Mouse (Mus musculus) induced T-regulatory cell, adult 2 months (primary cell): Measurements from ENCODE around the gene Lrp10.

Source experiments
- DNase-seq: peaks from one replicate; pipeline ENCODE4 v3.0.0-alpha.2; 2012; ENCODE audit warnings: low read depth

Gene Lrp10

DNA sequence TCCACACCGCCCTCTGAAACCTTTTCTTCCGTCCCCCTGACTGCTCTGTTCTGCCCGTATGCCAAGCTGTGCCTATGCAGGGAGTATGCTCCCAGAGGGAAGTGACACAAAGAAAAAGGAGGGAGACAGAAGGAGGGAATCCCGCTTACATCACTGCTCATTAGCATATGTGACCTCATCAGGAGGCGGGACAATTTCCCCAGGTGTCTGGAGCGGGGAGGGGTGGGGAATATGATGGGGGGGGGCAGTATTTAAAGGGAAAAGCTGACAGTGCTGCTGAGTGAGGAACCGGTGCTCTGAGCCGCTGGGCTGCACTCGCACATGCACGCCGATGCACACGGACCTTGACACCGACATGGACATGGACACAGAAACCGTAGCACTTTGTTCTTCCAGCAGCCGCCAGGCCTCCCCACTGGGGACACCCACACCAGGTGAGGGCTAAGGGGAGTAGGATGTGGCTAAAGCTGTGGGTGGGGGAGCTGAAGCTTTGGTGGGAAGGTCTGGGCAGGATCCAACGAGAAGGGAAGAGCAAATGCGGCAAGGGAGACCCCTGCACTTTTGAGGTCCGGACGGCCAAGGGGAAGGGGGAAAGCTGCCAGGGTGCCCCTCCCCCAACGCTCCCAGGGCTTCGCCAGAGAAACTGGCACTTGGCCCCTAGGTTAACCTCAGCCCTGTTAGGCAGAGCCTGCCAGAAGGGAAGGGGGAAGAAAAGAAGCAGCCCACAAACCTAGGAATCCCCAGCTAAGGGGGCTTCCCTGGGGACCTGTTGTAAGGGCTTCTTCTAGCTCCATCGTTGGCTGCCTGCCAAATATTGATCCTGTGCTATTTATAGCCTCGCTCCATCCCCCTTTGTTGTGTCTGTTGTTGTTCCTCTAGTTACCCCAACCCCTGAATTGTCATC, 12.3 kb downstream of the Lrp10 start, which contains the start of gene Rem2:
TSS of gene Rem2 (plus strand) at position 160 of the 904 bp plus-strand sequence.
- DNase-seq = peak; percentile 43

DNA sequence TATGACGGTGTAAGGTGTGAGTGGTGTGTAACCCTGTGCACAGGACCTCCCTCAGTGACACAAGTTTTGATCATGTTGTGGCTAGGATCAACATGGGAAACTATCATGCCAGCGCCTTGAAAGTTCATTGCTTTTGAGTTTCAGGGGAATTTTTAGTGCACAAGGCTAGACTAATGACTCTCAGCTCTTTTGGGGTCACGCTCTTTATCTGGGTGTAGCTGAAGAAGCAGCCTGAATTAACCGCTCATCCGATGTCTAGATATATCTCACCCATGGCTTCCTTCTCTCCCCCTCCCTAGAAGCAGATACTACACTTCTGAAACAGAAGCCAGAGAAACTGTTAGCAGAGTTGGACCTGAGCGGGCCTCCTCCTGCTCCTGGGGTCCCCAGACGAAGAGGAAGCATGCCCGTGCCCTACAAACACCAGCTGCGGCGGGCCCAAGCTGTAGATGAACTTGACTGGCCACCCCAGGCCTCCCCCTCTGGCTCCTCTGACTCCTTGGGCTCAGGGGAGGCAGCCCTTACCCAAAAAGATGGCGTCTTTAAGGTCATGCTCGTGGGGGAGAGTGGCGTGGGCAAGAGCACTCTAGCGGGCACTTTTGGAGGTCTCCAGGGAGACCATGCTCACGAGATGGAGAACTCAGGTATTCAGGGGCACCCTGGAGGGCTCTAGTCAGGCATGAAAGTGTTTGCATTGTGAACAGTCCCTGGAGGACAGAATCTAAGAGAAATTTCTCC, 13.4 kb downstream of the Lrp10 start:
- no peak for DNase-seq

DNA sequence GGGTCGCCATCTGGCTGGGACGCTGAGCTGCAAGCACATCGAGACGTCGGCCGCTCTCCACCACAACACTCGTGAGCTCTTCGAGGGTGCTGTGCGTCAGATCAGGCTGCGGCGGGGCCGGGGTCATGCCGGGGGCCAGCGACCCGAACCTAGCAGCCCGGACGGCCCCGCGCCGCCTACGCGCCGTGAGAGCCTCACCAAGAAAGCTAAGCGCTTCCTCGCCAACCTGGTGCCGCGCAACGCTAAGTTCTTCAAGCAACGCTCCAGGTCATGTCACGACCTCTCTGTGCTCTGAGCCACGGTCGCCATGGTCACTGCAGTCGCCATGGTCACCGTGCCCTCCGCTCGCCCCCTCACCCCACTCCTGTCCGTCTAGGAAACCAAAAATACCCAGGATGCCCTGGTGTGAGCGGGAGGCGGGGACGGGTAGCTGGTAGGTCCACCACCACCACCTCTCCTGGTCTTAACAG, 15.5 kb downstream of the Lrp10 start:
- DNase-seq = peak; percentile 80

DNA sequence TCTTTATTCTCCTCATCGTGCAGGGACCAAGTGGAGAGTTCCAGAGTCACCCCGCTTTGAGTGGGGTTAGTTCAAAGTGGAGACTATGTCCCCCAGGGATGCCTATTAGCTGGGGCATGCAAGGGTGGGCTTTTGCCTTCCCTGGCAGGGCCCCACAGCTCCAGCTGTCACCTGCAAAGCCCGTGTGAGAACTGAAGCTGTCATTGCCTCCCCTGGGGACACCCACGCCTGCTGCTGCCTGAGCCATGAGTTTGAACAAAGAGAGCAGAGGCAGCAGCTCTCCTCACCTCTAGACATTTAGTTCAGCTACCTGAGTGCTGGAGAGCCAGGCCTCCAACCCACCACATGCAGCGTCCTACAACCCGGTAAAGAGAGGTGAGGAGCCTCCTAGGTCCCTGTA, 16.7 kb downstream of the Lrp10 start:
- DNase-seq = no peak

DNA sequence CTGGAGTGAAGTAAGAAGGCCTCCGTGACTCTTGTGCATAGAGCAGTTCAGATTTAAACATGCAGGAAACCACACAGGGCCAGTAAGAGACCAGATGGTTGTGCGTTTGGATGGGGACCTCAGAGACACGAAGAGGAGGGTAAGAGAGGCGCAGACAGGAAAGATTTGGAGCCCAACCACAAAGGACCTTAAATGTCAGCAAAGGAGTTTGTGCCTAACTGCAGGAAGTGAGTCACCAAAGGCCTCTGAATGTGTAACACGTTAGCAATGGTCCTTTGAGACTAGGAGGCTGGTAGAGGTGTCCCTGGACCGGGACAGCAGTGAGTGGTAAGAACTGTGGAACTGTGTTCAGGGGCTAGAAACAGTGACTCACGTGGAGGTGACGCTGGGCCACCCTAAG, 17.5 kb downstream of the Lrp10 start:
- DNase-seq = peak; percentile 84

DNA sequence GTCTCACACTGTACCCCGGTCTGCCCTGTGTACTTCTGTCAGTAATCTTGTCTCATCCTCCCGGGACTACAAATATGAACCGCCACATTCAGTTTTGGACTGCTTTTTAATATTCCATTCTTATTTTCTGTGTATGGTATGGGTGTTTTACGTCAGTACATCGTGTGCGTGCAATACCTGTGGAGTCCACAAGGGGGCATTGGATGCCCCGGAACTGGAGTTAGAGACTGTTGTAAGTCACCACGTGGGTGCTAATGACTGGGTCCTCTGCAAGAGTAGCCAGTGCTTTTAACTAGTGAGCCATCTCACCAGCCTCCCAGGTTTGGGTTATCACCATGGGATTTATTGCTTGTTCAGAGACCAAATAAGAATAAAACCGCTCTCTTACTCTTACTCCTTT, 18.6 kb downstream of the Lrp10 start:
- peak; percentile 87 for DNase-seq

DNA sequence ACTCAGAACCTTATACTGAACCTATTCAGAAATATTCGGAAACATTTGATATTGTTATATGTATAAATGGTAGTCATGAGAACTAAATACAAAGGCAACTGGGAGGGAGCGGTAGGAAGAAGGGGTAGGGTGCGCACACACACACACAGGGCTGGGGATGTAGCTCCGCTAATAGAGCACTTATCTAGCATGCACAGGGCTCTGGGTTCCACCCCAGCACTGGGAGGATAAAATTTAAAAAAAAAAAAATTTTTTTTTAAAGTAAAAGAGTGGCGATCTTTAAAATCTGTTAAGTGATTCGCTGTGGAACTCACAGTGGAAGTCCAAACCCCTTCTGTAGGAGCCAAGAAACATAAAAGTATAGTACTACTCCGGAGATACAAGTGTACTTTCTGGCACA, 22.0 kb downstream of the Lrp10 start:
- no peak for DNase-seq

DNA sequence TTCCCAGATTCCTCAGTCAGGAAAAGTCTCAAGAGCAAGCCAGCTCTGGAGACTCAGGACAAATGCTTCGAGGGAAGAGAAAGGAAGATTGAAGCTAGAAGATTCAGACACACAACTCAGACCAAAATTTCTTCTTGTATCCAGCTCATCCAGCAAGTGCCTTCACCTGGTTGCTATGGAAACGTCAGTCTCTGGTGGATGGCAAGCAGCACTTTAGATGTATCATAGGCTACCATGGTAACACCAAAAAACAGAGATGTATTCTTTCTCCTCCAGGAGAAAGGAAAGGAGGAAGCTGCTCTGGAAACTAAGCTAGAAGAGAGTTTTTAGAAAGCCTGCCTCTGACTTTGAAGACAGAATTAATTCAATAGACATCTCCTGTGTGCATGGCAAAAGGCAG, 23.8 kb downstream of the Lrp10 start:
- no peak for DNase-seq

DNA sequence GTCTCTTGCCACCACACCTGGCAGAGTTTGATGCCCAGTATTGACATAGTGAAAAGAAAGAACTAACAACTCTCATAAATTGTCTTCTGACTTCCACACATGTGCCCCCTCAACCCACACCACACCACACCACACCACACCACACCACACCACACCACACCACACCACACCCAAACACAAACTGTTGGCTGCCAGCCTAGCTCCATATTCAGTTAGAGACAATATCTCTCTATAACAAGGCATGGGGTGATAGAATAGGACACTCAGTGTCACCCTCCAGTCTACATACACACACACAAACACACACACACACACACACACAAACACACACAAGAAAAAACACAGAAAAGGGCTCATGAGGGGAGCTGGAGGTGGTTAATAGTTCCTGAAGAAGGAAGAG, 24.4 kb downstream of the Lrp10 start:
- DNase-seq = no peak

DNA sequence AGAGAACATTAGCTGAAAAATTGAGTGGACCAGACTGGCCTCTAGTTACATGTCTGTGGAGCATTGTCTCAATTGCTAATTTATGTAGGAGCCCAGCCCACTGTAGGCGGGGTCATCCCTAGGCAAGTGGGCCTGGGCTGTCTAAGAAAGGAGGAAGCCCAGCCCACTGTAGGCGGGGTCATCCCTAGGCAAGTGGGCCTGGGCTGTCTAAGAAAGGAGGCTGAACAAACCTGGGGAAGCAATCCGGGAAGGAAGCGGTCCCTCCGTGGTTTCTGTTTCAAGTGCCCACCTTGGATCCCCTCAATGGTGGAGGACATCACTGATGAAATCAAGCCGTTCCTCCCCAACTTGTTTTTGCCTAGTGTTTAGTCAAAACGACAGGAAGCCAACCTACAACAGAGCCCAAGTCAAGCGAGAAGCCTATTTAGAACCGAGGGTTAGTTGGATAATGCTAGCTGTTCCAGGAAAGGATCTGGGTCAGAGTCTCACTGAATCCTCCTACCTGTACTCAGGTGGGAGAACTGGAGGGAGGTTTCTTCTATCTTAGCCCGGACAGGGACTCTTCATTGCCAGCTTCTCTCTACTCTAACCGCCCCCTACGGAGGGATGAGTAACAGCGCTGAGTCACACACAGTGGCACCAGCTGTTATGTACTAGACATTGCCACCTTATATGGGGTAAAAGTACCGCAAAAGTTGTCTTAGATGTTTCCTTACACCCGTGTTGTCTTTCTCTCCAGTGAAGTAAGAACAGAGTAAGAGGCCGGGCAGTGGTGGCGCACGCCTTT, 28.6 kb downstream of the Lrp10 start:
- peak; percentile 88 for DNase-seq

DNA sequence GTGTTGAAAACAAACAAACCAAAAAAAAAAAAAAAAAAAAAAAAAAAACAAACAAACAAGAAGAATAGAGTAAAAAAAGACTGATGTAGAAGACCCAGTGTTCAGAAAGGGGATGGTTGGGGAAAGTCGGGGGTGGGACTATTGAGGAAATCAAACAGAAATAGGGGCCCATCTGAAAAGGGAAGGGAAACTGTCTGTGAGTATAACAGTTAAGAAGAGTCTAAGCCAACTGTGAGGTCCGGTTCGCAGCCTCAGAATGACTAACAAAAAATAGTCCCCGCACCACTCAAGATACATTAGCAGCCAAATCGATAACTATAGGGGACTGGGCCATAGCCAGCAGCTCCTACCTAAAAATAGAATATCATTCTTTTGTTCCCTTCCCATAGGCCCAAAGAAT, 29.3 kb downstream of the Lrp10 start:
- DNase-seq = no peak

DNA sequence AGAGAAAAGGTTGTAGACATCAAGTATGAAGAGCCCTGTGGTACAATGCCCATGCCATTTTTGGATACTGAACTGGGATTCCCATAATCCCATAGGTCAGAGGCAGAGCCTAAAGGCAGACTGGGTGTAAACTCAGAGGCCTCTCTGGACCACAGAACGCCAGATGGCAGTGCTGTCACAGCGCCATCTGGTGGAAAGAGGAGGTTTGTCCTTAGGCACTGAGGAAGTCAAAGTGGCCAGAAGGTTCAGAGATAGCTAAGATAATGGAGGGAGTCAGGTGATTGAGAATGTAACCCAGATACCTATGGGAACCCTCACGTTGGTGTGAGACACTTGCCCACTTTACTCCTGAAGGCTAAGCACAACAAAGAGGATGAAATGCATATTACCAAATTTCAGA, 30.3 kb downstream of the Lrp10 start:
- DNase-seq = peak; percentile 92

DNA sequence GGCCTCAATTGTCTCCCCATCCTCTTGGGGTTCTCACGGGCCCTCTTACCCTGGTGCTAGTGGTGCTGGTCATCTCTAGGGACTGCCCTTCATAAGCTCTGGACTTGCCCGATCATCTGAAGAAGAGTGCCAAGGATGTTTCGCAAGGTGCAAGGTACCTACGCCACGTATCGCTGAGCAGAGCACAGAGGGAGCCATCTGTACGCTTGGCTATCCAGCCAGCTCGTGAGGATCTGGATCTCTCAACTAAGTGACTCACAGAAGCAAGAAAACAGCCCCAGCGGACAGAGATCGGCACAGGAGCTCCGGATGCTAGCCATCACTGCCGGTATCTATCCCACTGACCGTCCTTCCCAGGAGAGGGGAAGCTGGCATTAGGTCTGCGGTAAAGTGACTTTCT, 32.8 kb downstream of the Lrp10 start:
- DNase-seq = no peak

DNA sequence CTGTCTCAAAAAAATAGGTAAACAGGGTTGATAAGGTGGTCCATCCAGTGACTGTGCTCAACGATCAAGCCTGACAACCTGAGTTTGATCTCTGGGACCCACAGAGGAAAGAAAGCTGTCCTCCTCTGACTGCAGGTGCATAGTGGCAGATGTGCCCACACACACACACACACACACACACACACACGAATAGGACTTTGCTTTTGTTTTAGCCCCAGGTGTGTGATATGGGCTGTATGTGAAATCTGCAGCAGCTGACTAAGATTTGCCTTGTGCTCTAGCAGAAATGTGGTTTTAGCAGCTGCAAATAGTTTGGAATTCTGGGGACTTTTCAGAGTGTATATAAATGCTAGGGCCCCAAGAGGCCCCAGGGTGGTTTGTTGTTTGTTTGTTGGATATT, 35.4 kb downstream of the Lrp10 start:
- no peak for DNase-seq

DNA sequence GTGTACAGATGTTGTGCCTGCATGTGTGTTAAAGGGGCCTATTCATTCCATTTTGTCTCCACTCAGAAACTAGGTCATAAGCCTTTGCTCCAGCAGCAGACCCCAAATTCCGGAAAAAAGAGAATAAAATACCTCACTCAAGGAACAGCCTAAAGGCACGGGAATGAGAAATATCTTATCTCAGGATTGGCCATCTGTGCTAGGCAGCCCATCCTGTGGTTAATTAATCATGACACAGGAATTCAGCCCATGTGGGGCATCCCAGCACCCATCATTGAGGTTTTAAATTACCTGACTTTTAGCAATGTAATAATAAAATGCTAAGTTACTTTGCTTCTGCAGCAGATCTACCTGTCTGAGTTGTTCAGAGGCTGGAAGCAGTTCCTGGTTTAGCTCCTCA, 37.4 kb downstream of the Lrp10 start:
- DNase-seq = no peak

DNA sequence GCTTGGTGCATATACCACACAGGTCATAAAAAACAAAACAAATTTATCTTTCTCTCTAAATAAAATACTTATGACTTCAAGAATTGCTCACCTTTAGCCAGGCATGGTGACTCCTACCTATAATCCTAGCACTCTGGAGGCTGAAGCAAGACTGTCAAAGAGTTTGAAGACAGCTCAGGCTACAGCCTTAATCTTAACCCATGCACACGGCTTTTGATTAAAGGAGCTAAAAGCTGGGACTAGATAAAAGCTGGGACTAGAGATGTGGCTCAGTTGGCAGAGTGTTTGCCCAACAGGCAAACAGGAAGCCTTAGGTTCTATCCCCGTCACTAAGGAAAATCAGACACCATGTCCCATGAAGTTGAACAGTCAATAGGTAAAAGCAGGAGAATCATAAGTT, 39.2 kb downstream of the Lrp10 start:
- DNase-seq = no peak

DNA sequence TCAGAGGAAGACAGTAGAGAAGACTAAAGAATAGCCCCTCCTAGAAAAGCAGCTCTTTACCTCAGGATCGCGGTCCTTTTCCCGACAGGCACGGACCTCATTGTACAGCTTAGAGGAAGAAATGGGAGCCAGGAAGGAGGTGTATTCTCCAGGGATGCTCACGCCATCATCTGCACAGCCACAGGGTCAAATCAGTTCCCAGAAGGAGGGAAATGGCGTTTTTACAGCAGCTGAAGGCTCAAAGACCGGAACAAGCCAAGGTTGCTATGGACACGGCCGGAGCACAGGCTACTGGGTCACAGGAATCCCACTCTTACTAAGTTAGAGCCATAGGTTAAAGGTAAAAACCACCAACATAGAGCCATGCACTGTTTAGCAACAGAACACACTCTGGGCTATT, 45.8 kb downstream of the Lrp10 start:
- DNase-seq = no peak

DNA sequence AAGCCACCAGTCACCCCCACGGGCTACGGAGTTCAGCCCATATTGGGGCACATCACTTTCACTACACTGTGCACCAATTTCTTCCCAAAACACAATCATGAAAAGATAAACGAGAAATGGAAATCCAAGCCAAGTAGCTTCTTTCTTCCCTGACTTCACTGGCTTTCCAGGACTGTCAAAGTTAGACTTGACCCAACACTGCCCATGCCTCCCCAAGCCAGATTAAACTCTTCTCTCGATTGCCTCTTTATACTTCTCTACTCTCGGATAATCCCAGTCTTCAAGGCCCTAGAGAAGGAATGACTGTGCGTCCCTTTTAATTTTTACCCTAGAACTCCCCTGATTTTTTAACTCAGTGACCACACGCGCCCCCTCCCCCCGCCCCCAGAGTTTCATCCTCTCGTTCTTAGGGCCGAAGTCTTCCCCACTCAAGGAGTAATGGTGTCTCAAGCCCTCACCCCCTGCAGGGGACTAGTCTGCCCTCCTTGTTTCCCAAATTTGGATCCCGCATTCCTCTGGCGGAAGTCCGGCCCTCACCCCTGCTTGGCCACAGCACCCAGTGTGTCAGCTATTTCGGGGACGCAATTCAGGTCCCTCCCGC, 52.9 kb downstream of the Lrp10 start:
- no peak for DNase-seq
